Mouse (Mus musculus): ENCODE results near the gene Olfr153. TPM values are rescaled to one million over a fixed set of nuclear protein-coding genes. Genes with fewer than 3 reads are reported as not detected.
"Not testable (repeated sequence)": the region's sequence is repeated elsewhere in the genome, so short reads cannot be mapped to it uniquely, and the experiment has no call there.

Gene Olfr153
- total RNA-seq (2014; rRNA removed) (not detected in 2 replicates), polyA plus RNA-seq (2012; rRNA removed) (not detected in 2 replicates)

- H3K36me3 ChIP-seq (ENCODE audit: control insufficient read depth, insufficient read depth, low read length): no peaks in the 10 kb centered on the region
- H3K27ac ChIP-seq (replicated peaks; ENCODE audit: insufficient read depth, low read depth, low read length): no peak within 1 kb of the TSS
- no peak within 1 kb of the TSS for H3K9ac ChIP-seq (ENCODE audit: low read depth, low read length)
- no peaks in the 10 kb centered on the region for H3K27me3 ChIP-seq (ENCODE audit: control insufficient read depth, insufficient read depth, low read length)
- TF ChIP-seq POLR2A (IDR thresholded peaks at IDR 0.05; ENCODE audit: extremely low read depth, insufficient read depth, low read length): no peak
- no peak for TF ChIP-seq CTCF (IDR thresholded peaks at IDR 0.05; ENCODE audit: low read depth, low read length)
- no peaks in the 10 kb centered on the region for H3K79me2 ChIP-seq (ENCODE audit: control insufficient read depth, insufficient read depth, low read length)
- H3K4me1 ChIP-seq (ENCODE audit: control insufficient read depth, insufficient read depth, low read length): no peaks in the 10 kb centered on the region
- no peak within 1 kb of the TSS for H3K4me3 ChIP-seq (ENCODE audit: insufficient read depth, low read depth, low read length)
- DNase-seq (ENCODE audit: extremely low read depth, low read depth, low spot score): no peak
These were observed at the start of gene Olfr153 for GRCm38 (mm10) chr2:87531496-87531895. Gene Olfr153 (plus strand): TSS chr2:87531796.

DNA sequence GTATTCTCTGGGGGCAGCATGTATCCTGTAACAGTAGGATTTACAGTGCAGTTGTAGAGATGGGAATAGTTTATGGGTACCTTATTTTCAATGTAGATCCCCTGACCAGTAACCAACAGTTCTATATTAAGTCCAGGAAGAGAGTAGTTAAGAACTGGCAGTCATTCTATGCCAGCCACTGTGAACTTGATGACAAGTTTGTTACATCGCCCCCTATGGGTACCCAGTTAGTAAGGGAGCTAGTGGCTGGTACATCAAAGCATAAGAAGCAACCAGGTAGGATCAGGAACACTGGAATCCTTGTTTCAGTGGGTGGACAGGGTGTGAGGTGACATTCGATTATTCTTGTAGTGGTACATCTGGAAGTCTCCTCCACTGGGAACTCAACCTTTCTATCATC, 49.3 kb upstream of the Olfr153 start:
- 68% methylated on average over 2 of the region's 2 CpGs for WGBS

DNA sequence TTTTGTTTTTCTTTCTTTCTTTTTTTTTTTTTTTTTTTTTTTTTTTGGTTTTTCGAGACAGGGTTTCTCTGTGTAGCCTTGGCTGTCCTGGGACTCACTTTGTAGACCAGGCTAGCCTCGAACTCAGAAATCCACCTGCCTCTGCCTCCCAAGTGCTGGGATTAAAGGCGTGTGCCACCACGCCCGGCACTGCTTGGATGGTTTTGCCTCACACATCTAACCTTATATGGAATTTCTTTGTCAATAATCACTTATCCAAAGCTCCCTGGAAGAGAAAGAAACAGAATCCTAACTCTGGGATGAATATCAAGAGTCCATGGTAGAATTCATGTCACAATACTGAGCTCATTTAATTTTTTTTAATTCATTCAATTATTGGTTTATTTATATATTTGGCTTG, 34.6 kb upstream of the Olfr153 start, which contains the start of gene Pramel7:
TSS of gene Pramel7 (minus strand) at position 101 of the 400 bp plus-strand sequence.
- 70% methylated on average over 4 of the region's 5 CpGs for WGBS
- H3K9ac ChIP-seq (ENCODE audit: low read depth, low read length): not testable (repeated sequence)

More for the DNA sequence above, 49.3 kb upstream of the Olfr153 start:
- Histone ChIP-seq H3K79me2 (ENCODE audit: control insufficient read depth, insufficient read depth, low read length) (no peaks in the 10 kb centered on the region), H3K9ac (ENCODE audit: low read depth, low read length) (no peak overlapping the region), H3K27ac (replicated peaks; ENCODE audit: insufficient read depth, low read depth, low read length) (no peak overlapping the region), H3K27me3 (ENCODE audit: control insufficient read depth, insufficient read depth, low read length) (no peaks in the 10 kb centered on the region), H3K4me3 (ENCODE audit: insufficient read depth, low read depth, low read length) (no peak overlapping the region), H3K4me1 (ENCODE audit: control insufficient read depth, insufficient read depth, low read length) (no peaks in the 10 kb centered on the region), H3K36me3 (ENCODE audit: control insufficient read depth, insufficient read depth, low read length) (no peaks in the 10 kb centered on the region)
- TF ChIP-seq CTCF (IDR thresholded peaks at IDR 0.05; ENCODE audit: low read depth, low read length) (no peak), POLR2A (IDR thresholded peaks at IDR 0.05; ENCODE audit: extremely low read depth, insufficient read depth, low read length) (no peak)
- no peak for DNase-seq (ENCODE audit: extremely low read depth, low read depth, low spot score)

GRCm38 (mm10) chr2:87506265-87506664, 25.3 kb upstream of the Olfr153 start, which contains the start of gene Pramel6:
Gene Pramel6 (plus strand): TSS chr2:87506565.
- Histone ChIP-seq H3K4me1 (ENCODE audit: control insufficient read depth, insufficient read depth, low read length) (no peaks in the 10 kb centered on the region), H3K4me3 (ENCODE audit: insufficient read depth, low read depth, low read length) (no peak within 1 kb of the TSS), H3K27me3 (ENCODE audit: control insufficient read depth, insufficient read depth, low read length) (no peaks in the 10 kb centered on the region), H3K79me2 (ENCODE audit: control insufficient read depth, insufficient read depth, low read length) (no peaks in the 10 kb centered on the region), H3K9ac (ENCODE audit: low read depth, low read length) (no peak within 1 kb of the TSS), H3K36me3 (ENCODE audit: control insufficient read depth, insufficient read depth, low read length) (no peaks in the 10 kb centered on the region), H3K27ac (replicated peaks; ENCODE audit: insufficient read depth, low read depth, low read length) (no peak within 1 kb of the TSS)
- no peak for DNase-seq (ENCODE audit: extremely low read depth, low read depth, low spot score)
- WGBS: 79% methylated on average over 6 of the region's 6 CpGs
- TF ChIP-seq POLR2A (IDR thresholded peaks at IDR 0.05; ENCODE audit: extremely low read depth, insufficient read depth, low read length) (no peak), CTCF (IDR thresholded peaks at IDR 0.05; ENCODE audit: low read depth, low read length) (no peak)

More for the DNA sequence above, 34.6 kb upstream of the Olfr153 start, which contains the start of gene Pramel7:
- not testable (repeated sequence) for H3K27ac ChIP-seq (replicated peaks; ENCODE audit: insufficient read depth, low read depth, low read length); DNase-seq (ENCODE audit: extremely low read depth, low read depth, low spot score); H3K79me2 ChIP-seq (ENCODE audit: control insufficient read depth, insufficient read depth, low read length); H3K27me3 ChIP-seq (ENCODE audit: control insufficient read depth, insufficient read depth, low read length); H3K36me3 ChIP-seq (ENCODE audit: control insufficient read depth, insufficient read depth, low read length); H3K4me3 ChIP-seq (ENCODE audit: insufficient read depth, low read depth, low read length); H3K4me1 ChIP-seq (ENCODE audit: control insufficient read depth, insufficient read depth, low read length)

GRCm38 (mm10) chr2:87515046-87515445, 16.6 kb upstream of the Olfr153 start:
- Histone ChIP-seq H3K4me1 (ENCODE audit: control insufficient read depth, insufficient read depth, low read length) (no peaks in the 10 kb centered on the region), H3K36me3 (ENCODE audit: control insufficient read depth, insufficient read depth, low read length) (no peaks in the 10 kb centered on the region), H3K4me3 (ENCODE audit: insufficient read depth, low read depth, low read length) (no peak overlapping the region), H3K9ac (ENCODE audit: low read depth, low read length) (no peak overlapping the region), H3K27ac (replicated peaks; ENCODE audit: insufficient read depth, low read depth, low read length) (no peak overlapping the region), H3K79me2 (ENCODE audit: control insufficient read depth, insufficient read depth, low read length) (no peaks in the 10 kb centered on the region), H3K27me3 (ENCODE audit: control insufficient read depth, insufficient read depth, low read length) (no peaks in the 10 kb centered on the region)
- TF ChIP-seq CTCF (IDR thresholded peaks at IDR 0.05; ENCODE audit: low read depth, low read length) (no peak), POLR2A (IDR thresholded peaks at IDR 0.05; ENCODE audit: extremely low read depth, insufficient read depth, low read length) (no peak)
- 79% methylated on average over 2 of the region's 2 CpGs for WGBS
- DNase-seq (ENCODE audit: extremely low read depth, low read depth, low spot score): no peak

- Histone ChIP-seq H3K9ac (ENCODE audit: low read depth, low read length) (no peak overlapping the region), H3K27me3 (ENCODE audit: control insufficient read depth, insufficient read depth, low read length) (no peaks in the 10 kb centered on the region), H3K4me1 (ENCODE audit: control insufficient read depth, insufficient read depth, low read length) (no peaks in the 10 kb centered on the region), H3K27ac (replicated peaks; ENCODE audit: insufficient read depth, low read depth, low read length) (no peak overlapping the region), H3K4me3 (ENCODE audit: insufficient read depth, low read depth, low read length) (no peak overlapping the region), H3K36me3 (ENCODE audit: control insufficient read depth, insufficient read depth, low read length) (no peaks in the 10 kb centered on the region), H3K79me2 (ENCODE audit: control insufficient read depth, insufficient read depth, low read length) (no peaks in the 10 kb centered on the region)
- no peak for DNase-seq (ENCODE audit: extremely low read depth, low read depth, low spot score)
- WGBS: 64% methylated on average over 8 of the region's 8 CpGs
- TF ChIP-seq CTCF (IDR thresholded peaks at IDR 0.05; ENCODE audit: low read depth, low read length): no peak
- TF ChIP-seq POLR2A (IDR thresholded peaks at IDR 0.05; ENCODE audit: extremely low read depth, insufficient read depth, low read length): no peak
These were observed 16.0 kb upstream of the Olfr153 start for GRCm38 (mm10) chr2:87515457-87516060.
